Mouse (Mus musculus): Measurements from ENCODE around the gene Hspbap1. TPM values are rescaled to one million over a fixed set of nuclear protein-coding genes. Genes with fewer than 3 reads are reported as not detected.

Hspbap1 gene
- polyA plus RNA-seq, 1 experiment from 2014 or later, result 22.7 TPM

GRCm38 (mm10) chr16:35768785-35769642 is 1.2 kb upstream of the Hspbap1 start, which contains the start of gene Dirc2:
TSS of gene Dirc2 (minus strand) at chr16:35769356.
- Histone ChIP-seq H3K27me3 (ENCODE audit: control insufficient read depth, insufficient read depth, low read length) (no peaks in the 10 kb centered on the region), H3K27ac (ENCODE audit: low read depth, low read length) (no peak within 1 kb of the TSS), H3K4me3 (ENCODE audit: low read depth, low read length) (peak within 1 kb of the TSS; percentile 69), H3K4me1 (ENCODE audit: control insufficient read depth, insufficient read depth, low read length) (peaks cover 13% of the 10 kb centered on the region), H3K36me3 (ENCODE audit: control insufficient read depth, insufficient read depth, low read length) (no peaks in the 10 kb centered on the region), H3K9me3 (ENCODE audit: control insufficient read depth, low read length) (no peaks in the 10 kb centered on the region), H3K9ac (ENCODE audit: low read length) (peak within 1 kb of the TSS; percentile 90), H3K4me2 (peak within 1 kb of the TSS; percentile 89)
- DNase-seq (ENCODE audit: low spot score, missing footprints), result peak; percentile 96
- ATAC-seq (ENCODE audit: low FRiP score), result peak; percentile 90
- under 1% methylated on average over 67 of the region's 78 CpGs for WGBS

- Histone ChIP-seq H3K36me3 (ENCODE audit: control insufficient read depth, insufficient read depth, low read length) (no peaks in the 10 kb centered on the region), H3K4me3 (ENCODE audit: low read depth, low read length) (peak overlapping the region; percentile 69), H3K27ac (ENCODE audit: low read depth, low read length) (no peak overlapping the region), H3K4me1 (ENCODE audit: control insufficient read depth, insufficient read depth, low read length) (peaks cover 13% of the 10 kb centered on the region), H3K4me2 (peak overlapping the region; percentile 89), H3K9ac (ENCODE audit: low read length) (no peak overlapping the region), H3K9me3 (ENCODE audit: control insufficient read depth, low read length) (no peaks in the 10 kb centered on the region), H3K27me3 (ENCODE audit: control insufficient read depth, insufficient read depth, low read length) (no peaks in the 10 kb centered on the region)
- no peak for ATAC-seq (ENCODE audit: low FRiP score)
- no peak for DNase-seq (ENCODE audit: low spot score, missing footprints)
- 14% methylated on average over 8 of the region's 8 CpGs for WGBS
These were observed 966 bp downstream of the Hspbap1 start for GRCm38 (mm10) chr16:35771141-35771540.

- no peak overlapping the region for H3K27ac ChIP-seq (ENCODE audit: low read depth, low read length)
- H3K9me3 ChIP-seq (ENCODE audit: control insufficient read depth, low read length), result no peaks in the 10 kb centered on the region
- H3K36me3 ChIP-seq (ENCODE audit: control insufficient read depth, insufficient read depth, low read length), result no peaks in the 10 kb centered on the region
- no peaks in the 10 kb centered on the region for H3K27me3 ChIP-seq (ENCODE audit: control insufficient read depth, insufficient read depth, low read length)
- no peak for DNase-seq (ENCODE audit: low spot score, missing footprints)
- no peak overlapping the region for H3K4me3 ChIP-seq (ENCODE audit: low read depth, low read length)
- 87% methylated on average over 5 of the region's 5 CpGs for WGBS
- no peak for ATAC-seq (ENCODE audit: low FRiP score)
- no peak overlapping the region for H3K9ac ChIP-seq (ENCODE audit: low read length)
- no peak overlapping the region for H3K4me2 ChIP-seq
- peaks cover 13% of the 10 kb centered on the region for H3K4me1 ChIP-seq (ENCODE audit: control insufficient read depth, insufficient read depth, low read length)
These were observed 1.4 kb downstream of the Hspbap1 start for GRCm38 (mm10) chr16:35771606-35772005.

GRCm38 (mm10) chr16:35772598-35772997 is 2.4 kb downstream of the Hspbap1 start:
- Histone ChIP-seq H3K4me3 (ENCODE audit: low read depth, low read length) (no peak overlapping the region), H3K9me3 (ENCODE audit: control insufficient read depth, low read length) (no peaks in the 10 kb centered on the region), H3K4me1 (ENCODE audit: control insufficient read depth, insufficient read depth, low read length) (peaks cover 13% of the 10 kb centered on the region)

GRCm38 (mm10) chr16:35775835-35776234 is 5.7 kb downstream of the Hspbap1 start:
- H3K9me3 ChIP-seq (ENCODE audit: control insufficient read depth, low read length), result no peaks in the 10 kb centered on the region
- H3K27me3 ChIP-seq (ENCODE audit: control insufficient read depth, insufficient read depth, low read length), result no peaks in the 10 kb centered on the region
- no peak overlapping the region for H3K4me2 ChIP-seq
- H3K36me3 ChIP-seq (ENCODE audit: control insufficient read depth, insufficient read depth, low read length), result no peaks in the 10 kb centered on the region
- DNase-seq (ENCODE audit: low spot score, missing footprints) (no peak), ATAC-seq (ENCODE audit: low FRiP score) (no peak)
- H3K9ac ChIP-seq (ENCODE audit: low read length), result no peak overlapping the region
- H3K4me3 ChIP-seq (ENCODE audit: low read depth, low read length), result no peak overlapping the region
- 81% methylated on average over 1 of the region's 1 CpGs for WGBS
- H3K27ac ChIP-seq (ENCODE audit: low read depth, low read length), result no peak overlapping the region
- peaks cover 5% of the 10 kb centered on the region; the same call in 1 of the 2 replicates for H3K4me1 ChIP-seq (ENCODE audit: control insufficient read depth, insufficient read depth, low read length)

More at GRCm38 (mm10) chr16:35772598-35772997, 2.4 kb downstream of the Hspbap1 start:
- ATAC-seq (ENCODE audit: low FRiP score), result no peak
- DNase-seq (ENCODE audit: low spot score, missing footprints), result no peak
- Histone ChIP-seq H3K36me3 (ENCODE audit: control insufficient read depth, insufficient read depth, low read length) (no peaks in the 10 kb centered on the region), H3K9ac (ENCODE audit: low read length) (no peak overlapping the region), H3K4me2 (no peak overlapping the region), H3K27me3 (ENCODE audit: control insufficient read depth, insufficient read depth, low read length) (no peaks in the 10 kb centered on the region), H3K27ac (ENCODE audit: low read depth, low read length) (no peak overlapping the region)
- WGBS, result 86% methylated on average over 5 of the region's 5 CpGs

- ATAC-seq (ENCODE audit: low FRiP score) (no peak), DNase-seq (ENCODE audit: low spot score, missing footprints) (no peak)
- WGBS, result 93% methylated on average over 7 of the region's 7 CpGs
- Histone ChIP-seq H3K27ac (ENCODE audit: low read depth, low read length) (no peak overlapping the region), H3K4me3 (ENCODE audit: low read depth, low read length) (no peak overlapping the region), H3K4me1 (ENCODE audit: control insufficient read depth, insufficient read depth, low read length) (no peaks in the 10 kb centered on the region), H3K4me2 (no peak overlapping the region), H3K9me3 (ENCODE audit: control insufficient read depth, low read length) (no peaks in the 10 kb centered on the region), H3K36me3 (ENCODE audit: control insufficient read depth, insufficient read depth, low read length) (no peaks in the 10 kb centered on the region), H3K9ac (ENCODE audit: low read length) (no peak overlapping the region), H3K27me3 (ENCODE audit: control insufficient read depth, insufficient read depth, low read length) (no peaks in the 10 kb centered on the region)
These were observed 6.6 kb downstream of the Hspbap1 start for GRCm38 (mm10) chr16:35776737-35777136.

- H3K9me3 ChIP-seq (ENCODE audit: control insufficient read depth, low read length), result no peaks in the 10 kb centered on the region
- H3K4me1 ChIP-seq (ENCODE audit: control insufficient read depth, insufficient read depth, low read length), result no peaks in the 10 kb centered on the region
- no peak overlapping the region for H3K4me3 ChIP-seq (ENCODE audit: low read depth, low read length)
- no peaks in the 10 kb centered on the region for H3K36me3 ChIP-seq (ENCODE audit: control insufficient read depth, insufficient read depth, low read length)
- H3K27me3 ChIP-seq (ENCODE audit: control insufficient read depth, insufficient read depth, low read length), result no peaks in the 10 kb centered on the region
- no peak overlapping the region for H3K9ac ChIP-seq (ENCODE audit: low read length)
- no peak overlapping the region for H3K4me2 ChIP-seq
- DNase-seq (ENCODE audit: low spot score, missing footprints) (no peak), ATAC-seq (ENCODE audit: low FRiP score) (no peak)
- no peak overlapping the region for H3K27ac ChIP-seq (ENCODE audit: low read depth, low read length)
- WGBS, result 94% methylated on average over 4 of the region's 4 CpGs
These were observed 7.6 kb downstream of the Hspbap1 start for GRCm38 (mm10) chr16:35777768-35778167.

- H3K9ac ChIP-seq (ENCODE audit: low read length), result no peak overlapping the region
- DNase-seq (ENCODE audit: low spot score, missing footprints) (no peak), ATAC-seq (ENCODE audit: low FRiP score) (no peak)
- no peaks in the 10 kb centered on the region for H3K36me3 ChIP-seq (ENCODE audit: control insufficient read depth, insufficient read depth, low read length)
- no peak overlapping the region for H3K4me3 ChIP-seq (ENCODE audit: low read depth, low read length)
- H3K4me2 ChIP-seq, result no peak overlapping the region
- no peaks in the 10 kb centered on the region for H3K27me3 ChIP-seq (ENCODE audit: control insufficient read depth, insufficient read depth, low read length)
- H3K4me1 ChIP-seq (ENCODE audit: control insufficient read depth, insufficient read depth, low read length), result no peaks in the 10 kb centered on the region
- 89% methylated on average over 7 of the region's 7 CpGs for WGBS
- no peak overlapping the region for H3K27ac ChIP-seq (ENCODE audit: low read depth, low read length)
- no peaks in the 10 kb centered on the region for H3K9me3 ChIP-seq (ENCODE audit: control insufficient read depth, low read length)
These were observed 9.5 kb downstream of the Hspbap1 start for GRCm38 (mm10) chr16:35779681-35780080.

GRCm38 (mm10) chr16:35781096-35781495 is 10.9 kb downstream of the Hspbap1 start:
- Histone ChIP-seq H3K9me3 (ENCODE audit: control insufficient read depth, low read length) (no peaks in the 10 kb centered on the region), H3K36me3 (ENCODE audit: control insufficient read depth, insufficient read depth, low read length) (no peaks in the 10 kb centered on the region), H3K27me3 (ENCODE audit: control insufficient read depth, insufficient read depth, low read length) (no peaks in the 10 kb centered on the region), H3K27ac (ENCODE audit: low read depth, low read length) (no peak overlapping the region), H3K9ac (ENCODE audit: low read length) (no peak overlapping the region), H3K4me2 (no peak overlapping the region), H3K4me1 (ENCODE audit: control insufficient read depth, insufficient read depth, low read length) (no peaks in the 10 kb centered on the region), H3K4me3 (ENCODE audit: low read depth, low read length) (no peak overlapping the region)
- DNase-seq (ENCODE audit: low spot score, missing footprints), result no peak
- ATAC-seq (ENCODE audit: low FRiP score), result no peak
- 90% methylated on average over 9 of the region's 9 CpGs for WGBS

Data from midbrain, embryonic 11.5 days (tissue).